Mouse (Mus musculus): ENCODE results near the gene Hemk1. TPM values are rescaled to one million over a fixed set of nuclear protein-coding genes. Genes with fewer than 3 reads are reported as not detected.

Hemk1 gene
- total RNA-seq, 1 experiment: 29.1 TPM

GRCm38 (mm10) chr9:107334356-107334755 is 3.8 kb downstream of the Hemk1 start:
- in situ Hi-C loops (cut with MboI; ENCODE audit: low sequenced_read_pairs in 2 of 2, unreplicated experiment in 2 of 2): no loop called here
- TF ChIP-seq ZNF384 (IDR thresholded peaks at IDR 0.05; ENCODE audit: low read depth, low read length) (no peak), HCFC1 (IDR thresholded peaks at IDR 0.05; ENCODE audit: borderline replicate concordance, insufficient read depth, low read length) (no peak), MAFK (IDR thresholded peaks at IDR 0.05; ENCODE audit: insufficient read depth, low read depth, low read length) (no peak), CHD2 (IDR thresholded peaks at IDR 0.05; ENCODE audit: low read depth, low read length) (no peak), ZC3H11A (IDR thresholded peaks at IDR 0.05; ENCODE audit: borderline replicate concordance, low read depth, low read length) (no peak)

GRCm38 (mm10) chr9:107333686-107334085 is 4.5 kb downstream of the Hemk1 start:
- in situ Hi-C loops (cut with MboI; ENCODE audit: low sequenced_read_pairs in 2 of 2, unreplicated experiment in 2 of 2): no loop called here
- no peak for TF ChIP-seq CHD2 (IDR thresholded peaks at IDR 0.05; ENCODE audit: low read depth, low read length)
- TF ChIP-seq HCFC1 (IDR thresholded peaks at IDR 0.05; ENCODE audit: borderline replicate concordance, insufficient read depth, low read length): no peak
- TF ChIP-seq ZC3H11A (IDR thresholded peaks at IDR 0.05; ENCODE audit: borderline replicate concordance, low read depth, low read length): no peak
- no peak for TF ChIP-seq MAFK (IDR thresholded peaks at IDR 0.05; ENCODE audit: insufficient read depth, low read depth, low read length)
- TF ChIP-seq ZNF384 (IDR thresholded peaks at IDR 0.05; ENCODE audit: low read depth, low read length): no peak
- peaks cover 0 to 6% of the 10 kb centered on the region in 2 experiments; a peak in 2 of 4 replicates for H3K4me1 ChIP-seq (ENCODE audit: control insufficient read depth in 2 of 2, insufficient read depth in 2 of 2, low read length in 2 of 2, poor library complexity in 1 of 2)
- no peak for DNase-seq (ENCODE audit: low read depth, low spot score)
- H3K27ac ChIP-seq (ENCODE audit: insufficient read depth, low read depth, low read length, poor library complexity, severe bottlenecking): no peak overlapping the region
- H3K9me3 ChIP-seq (ENCODE audit: control insufficient read depth, insufficient read depth, low read depth, low read length): no peaks in the 10 kb centered on the region
- H3K9ac ChIP-seq (ENCODE audit: insufficient read depth, low read depth, low read length, poor library complexity, severe bottlenecking): no peak overlapping the region
- H3K36me3 ChIP-seq (ENCODE audit: control insufficient read depth, insufficient read depth, low read length, poor library complexity, severe bottlenecking): peaks cover 8% of the 10 kb centered on the region; the same call in 1 of the 2 replicates
- H3K4me3 ChIP-seq (ENCODE audit: insufficient read depth in 1 of 2, low read depth in 1 of 2, low read length in 2 of 2, poor library complexity in 1 of 2, severe bottlenecking in 1 of 2): no peak overlapping the region

More at GRCm38 (mm10) chr9:107334356-107334755, 3.8 kb downstream of the Hemk1 start:
- no peak for DNase-seq (ENCODE audit: low read depth, low spot score)
- Histone ChIP-seq H3K9ac (ENCODE audit: insufficient read depth, low read depth, low read length, poor library complexity, severe bottlenecking) (no peak overlapping the region), H3K4me3 (ENCODE audit: insufficient read depth in 1 of 2, low read depth in 1 of 2, low read length in 2 of 2, poor library complexity in 1 of 2, severe bottlenecking in 1 of 2) (no peak overlapping the region), H3K9me3 (ENCODE audit: control insufficient read depth, insufficient read depth, low read depth, low read length) (no peaks in the 10 kb centered on the region), H3K27ac (ENCODE audit: insufficient read depth, low read depth, low read length, poor library complexity, severe bottlenecking) (no peak overlapping the region), H3K36me3 (ENCODE audit: control insufficient read depth, insufficient read depth, low read length, poor library complexity, severe bottlenecking) (peaks cover 4% of the 10 kb centered on the region; the same call in 1 of the 2 replicates), H3K4me1 (ENCODE audit: control insufficient read depth in 2 of 2, insufficient read depth in 2 of 2, low read length in 2 of 2, poor library complexity in 1 of 2) (peaks cover 0 to under 1% of the 10 kb centered on the region in 2 experiments; a peak in 2 of 4 replicates)

- no peak for TF ChIP-seq ZC3H11A (IDR thresholded peaks at IDR 0.05; ENCODE audit: borderline replicate concordance, low read depth, low read length)
- TF ChIP-seq MAFK (IDR thresholded peaks at IDR 0.05; ENCODE audit: insufficient read depth, low read depth, low read length): no peak
- TF ChIP-seq ZNF384 (IDR thresholded peaks at IDR 0.05; ENCODE audit: low read depth, low read length): no peak
- TF ChIP-seq CHD2 (IDR thresholded peaks at IDR 0.05; ENCODE audit: low read depth, low read length): no peak
- TF ChIP-seq HCFC1 (IDR thresholded peaks at IDR 0.05; ENCODE audit: borderline replicate concordance, insufficient read depth, low read length): no peak
- in situ Hi-C loops (cut with MboI; ENCODE audit: low sequenced_read_pairs in 2 of 2, unreplicated experiment in 2 of 2): no loop called here
Measured at GRCm38 (mm10) chr9:107330791-107331190, 7.4 kb downstream of the Hemk1 start.

GRCm38 (mm10) chr9:107327879-107328620 is 10.1 kb downstream of the Hemk1 start:
- peaks cover 0 to 28% of the 10 kb centered on the region in 2 experiments; a peak in 1 of 4 replicates for H3K4me1 ChIP-seq (ENCODE audit: control insufficient read depth in 2 of 2, insufficient read depth in 2 of 2, low read length in 2 of 2, poor library complexity in 1 of 2)
- H3K9me3 ChIP-seq (ENCODE audit: control insufficient read depth, insufficient read depth, low read depth, low read length): no peaks in the 10 kb centered on the region
- no peak overlapping the region for H3K27ac ChIP-seq (ENCODE audit: insufficient read depth, low read depth, low read length, poor library complexity, severe bottlenecking)
- DNase-seq (ENCODE audit: low read depth, low spot score): no peak
- no peak overlapping the region for H3K4me3 ChIP-seq (ENCODE audit: insufficient read depth in 1 of 2, low read depth in 1 of 2, low read length in 2 of 2, poor library complexity in 1 of 2, severe bottlenecking in 1 of 2)
- in situ Hi-C loops (cut with MboI; ENCODE audit: low sequenced_read_pairs in 2 of 2, unreplicated experiment in 2 of 2): no loop called here
- H3K9ac ChIP-seq (ENCODE audit: insufficient read depth, low read depth, low read length, poor library complexity, severe bottlenecking): no peak overlapping the region
- peaks cover 15% of the 10 kb centered on the region; the same call in 1 of the 2 replicates for H3K36me3 ChIP-seq (ENCODE audit: control insufficient read depth, insufficient read depth, low read length, poor library complexity, severe bottlenecking)
- TF ChIP-seq ZC3H11A (IDR thresholded peaks at IDR 0.05; ENCODE audit: borderline replicate concordance, low read depth, low read length): no peak
- TF ChIP-seq CHD2 (IDR thresholded peaks at IDR 0.05; ENCODE audit: low read depth, low read length): no peak
- TF ChIP-seq HCFC1 (IDR thresholded peaks at IDR 0.05; ENCODE audit: borderline replicate concordance, insufficient read depth, low read length): no peak
- no peak for TF ChIP-seq ZNF384 (IDR thresholded peaks at IDR 0.05; ENCODE audit: low read depth, low read length)
- TF ChIP-seq MAFK (IDR thresholded peaks at IDR 0.05; ENCODE audit: insufficient read depth, low read depth, low read length): no peak

More at GRCm38 (mm10) chr9:107330791-107331190, 7.4 kb downstream of the Hemk1 start:
- no peak overlapping the region for H3K4me3 ChIP-seq (ENCODE audit: insufficient read depth in 1 of 2, low read depth in 1 of 2, low read length in 2 of 2, poor library complexity in 1 of 2, severe bottlenecking in 1 of 2)
- peaks cover 0 to 24% of the 10 kb centered on the region in 2 experiments; a peak in 1 of 4 replicates for H3K4me1 ChIP-seq (ENCODE audit: control insufficient read depth in 2 of 2, insufficient read depth in 2 of 2, low read length in 2 of 2, poor library complexity in 1 of 2)
- no peaks in the 10 kb centered on the region for H3K9me3 ChIP-seq (ENCODE audit: control insufficient read depth, insufficient read depth, low read depth, low read length)
- H3K9ac ChIP-seq (ENCODE audit: insufficient read depth, low read depth, low read length, poor library complexity, severe bottlenecking): no peak overlapping the region
- H3K27ac ChIP-seq (ENCODE audit: insufficient read depth, low read depth, low read length, poor library complexity, severe bottlenecking): no peak overlapping the region
- no peak for DNase-seq (ENCODE audit: low read depth, low spot score)
- peaks cover 17% of the 10 kb centered on the region; the same call in 1 of the 2 replicates for H3K36me3 ChIP-seq (ENCODE audit: control insufficient read depth, insufficient read depth, low read length, poor library complexity, severe bottlenecking)

Data from ES-E14 (cell line).